In the genomic region with DNA sequence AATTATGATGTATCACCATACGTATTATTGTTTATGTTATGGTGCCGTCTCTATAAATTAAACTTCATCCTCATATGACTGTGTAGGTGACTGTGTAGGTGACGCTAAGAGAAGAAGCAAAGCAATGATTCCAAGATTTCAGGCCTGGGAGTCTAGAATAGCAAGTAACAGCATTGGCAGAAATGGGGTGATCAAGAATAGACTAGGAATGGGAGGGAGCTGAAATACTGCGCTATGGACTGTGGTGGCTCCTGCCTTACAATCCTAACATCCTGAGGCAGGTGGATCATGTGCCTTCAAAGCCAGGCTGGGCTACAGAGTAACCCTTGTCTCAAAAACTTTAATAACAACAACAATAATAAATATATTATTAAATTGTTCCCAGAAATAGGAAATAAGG, we compare ENCODE assay signal across 25 mouse cellular contexts. TPM values are rescaled to one million over a fixed set of nuclear protein-coding genes. Genes with fewer than 3 reads are reported as not detected.
"Had no signal": no experiment of that assay in that cellular context is flagged by ENCODE, and none has a peak within 500 bp of the region (broad histone marks: within the 10 kb centered on the region; RNA-seq: fewer than 3 reads in every experiment).

No protein-coding gene starts in this region.

- H3K4me3 ChIP-seq: lung, embryonic 15.5 days; midbrain, embryonic 12.5 days; myocyte; neural tube, embryonic 13.5 days; neural tube, embryonic 15.5 days had no signal

- H3K9me3 ChIP-seq: lung, embryonic 15.5 days; megakaryocyte, embryonic 14.5 days; midbrain, embryonic 12.5 days; neural tube, embryonic 13.5 days; neural tube, embryonic 15.5 days had no signal

- H3K27ac ChIP-seq: lung, embryonic 15.5 days; midbrain, embryonic 12.5 days; neural tube, embryonic 13.5 days; neural tube, embryonic 15.5 days had no signal

- H3K9ac ChIP-seq: lung, embryonic 15.5 days; midbrain, embryonic 12.5 days; neural tube, embryonic 13.5 days; neural tube, embryonic 15.5 days had no signal

- H3K4me2 ChIP-seq: lung, embryonic 15.5 days; midbrain, embryonic 12.5 days; neural tube, embryonic 13.5 days; neural tube, embryonic 15.5 days had no signal

- H3K36me3 ChIP-seq: lung, embryonic 15.5 days; midbrain, embryonic 12.5 days; neural tube, embryonic 13.5 days; neural tube, embryonic 15.5 days had no signal

- H3K27me3 ChIP-seq: lung, embryonic 15.5 days; midbrain, embryonic 12.5 days; neural tube, embryonic 13.5 days; neural tube, embryonic 15.5 days had no signal

- DNase-seq: lung, adult 2 months; lung, postnatal 14 days; lung, postnatal 36 days; midbrain, embryonic 14.5 days; retina, postnatal 1 day; right cerebral cortex, postnatal 4 days; thymus, adult 18-20 months; thymus, postnatal 14 days; thymus, postnatal 36 days had no signal

- H3K4me1 ChIP-seq: midbrain, embryonic 12.5 days; neural tube, embryonic 13.5 days; neural tube, embryonic 15.5 days had no signal

- ATAC-seq: lung, postnatal 0 days; midbrain, embryonic 16.5 days had no signal

RNA-seq across cellular contexts. Expression of a gene that starts 8.1 kb away (rescaled TPM):
- total RNA-seq: megakaryocyte progenitor cell, adult 5-6 weeks had no signal
- polyA plus RNA-seq: liver, embryonic 16.5 days; lung, adult 2 months; lung, embryonic 15.5 days; lung, postnatal 0 days; macrophage; midbrain, embryonic 12.5 days; midbrain, embryonic 14.5 days; midbrain, embryonic 16.5 days; neural tube, embryonic 11.5 days; neural tube, embryonic 13.5 days; neural tube, embryonic 15.5 days; small intestine, adult 2 months; stomach, embryonic 14.5 days; stomach, embryonic 16.5 days; thymus, postnatal 0 days had no signal
